Mouse (Mus musculus): ENCODE results near the gene Mov10l1.

The Mov10l1 gene

GRCm38 (mm10) chr15:88982534-88983079 lies at the start of gene Mov10l1:
Mov10l1 (plus strand) TSS chr15:88982909.
- no peak for ATAC-seq (ENCODE audit: low TSS enrichment)

GRCm38 (mm10) chr15:88934141-88934540 lies 48.6 kb upstream of the Mov10l1 start:
- peak; percentile 69; the same call in 1 of the 2 replicates for ATAC-seq (ENCODE audit: low TSS enrichment)

- no peak for ATAC-seq (ENCODE audit: low TSS enrichment)
Observed at GRCm38 (mm10) chr15:88936619-88937290, 46.0 kb upstream of the Mov10l1 start.

DNA sequence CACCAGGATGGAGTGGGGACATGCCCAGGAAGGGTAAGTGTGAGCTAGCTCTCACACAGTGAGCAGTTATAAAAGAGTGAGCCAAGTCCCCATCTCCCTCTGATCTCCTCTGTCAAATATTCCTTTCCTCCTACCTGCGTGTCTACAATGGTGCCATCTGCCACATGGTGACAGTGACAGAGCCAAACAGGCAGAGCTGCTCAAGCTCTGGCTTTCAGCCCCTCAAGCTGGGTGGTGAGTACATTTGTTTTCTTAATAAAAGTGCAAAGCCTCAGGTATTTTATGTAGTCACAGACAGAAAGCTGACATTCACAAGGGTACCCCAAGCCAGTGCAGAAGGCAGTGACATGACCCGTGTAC lies 45.4 kb upstream of the Mov10l1 start:
- ATAC-seq (ENCODE audit: low TSS enrichment): no peak

GRCm38 (mm10) chr15:88942783-88943182 lies 39.9 kb upstream of the Mov10l1 start:
- no peak for ATAC-seq (ENCODE audit: low TSS enrichment)

GRCm38 (mm10) chr15:88943896-88944551 lies 38.7 kb upstream of the Mov10l1 start:
- no peak for ATAC-seq (ENCODE audit: low TSS enrichment)

- ATAC-seq (ENCODE audit: low TSS enrichment): no peak
Observed at GRCm38 (mm10) chr15:88946851-88947250, 35.9 kb upstream of the Mov10l1 start.

DNA sequence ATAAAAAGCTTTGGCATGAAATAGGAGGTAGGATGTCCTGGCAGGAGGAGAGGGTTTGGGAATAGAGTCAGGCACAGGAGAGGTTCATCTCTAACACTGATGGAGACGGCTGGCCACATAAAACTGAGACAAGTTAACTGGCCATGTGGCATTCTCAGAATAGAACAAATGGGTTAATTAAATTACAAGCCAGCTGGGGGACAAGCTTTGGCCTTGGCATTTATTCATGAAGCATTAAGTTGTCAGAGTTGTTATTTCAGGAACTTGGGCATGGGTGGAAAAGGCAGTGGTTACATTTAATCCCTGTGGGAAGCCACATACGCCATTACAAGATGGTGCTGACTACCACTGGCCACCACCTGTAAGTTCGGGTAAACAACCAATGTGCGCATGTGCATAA lies 31.5 kb upstream of the Mov10l1 start:
- no peak for ATAC-seq (ENCODE audit: low TSS enrichment)

DNA sequence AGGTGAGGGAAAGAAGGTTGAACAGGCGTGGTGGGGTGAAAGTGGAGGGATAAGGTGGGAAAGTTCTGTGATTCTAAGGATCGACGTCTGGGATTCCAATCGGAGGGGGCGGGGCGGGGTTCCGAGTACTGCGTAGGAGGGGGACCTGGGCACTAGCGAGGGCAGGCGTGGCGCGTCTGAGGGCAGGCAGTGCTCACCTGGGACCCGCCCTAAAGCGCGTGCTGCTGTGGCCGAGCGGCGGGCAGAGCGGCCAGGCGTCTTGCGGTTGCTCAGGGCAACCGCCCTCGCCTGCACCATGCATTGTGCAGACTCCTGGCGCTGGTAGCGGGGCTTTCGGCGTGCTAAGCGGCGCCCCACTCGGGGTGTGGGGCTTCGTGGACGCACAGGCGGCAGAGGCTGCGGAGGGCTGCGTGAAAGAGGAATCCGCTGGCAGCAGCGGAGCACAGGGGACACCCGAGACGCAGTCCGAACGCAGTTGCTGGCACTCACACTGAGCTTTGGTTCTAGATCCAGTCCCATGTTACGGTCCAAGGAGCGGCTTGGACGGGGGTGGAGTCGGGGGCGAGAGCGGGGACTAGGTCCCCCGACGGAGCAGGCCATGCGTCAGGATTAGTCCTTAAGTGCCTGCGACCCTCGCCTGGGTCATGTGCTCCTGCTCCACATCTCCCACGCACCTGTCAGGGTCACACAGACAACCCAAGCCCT lies 28.2 kb upstream of the Mov10l1 start, which contains the start of gene Ttll8:
Ttll8 (minus strand) TSS at position 51 of the 705 bp plus-strand sequence.
- ATAC-seq (ENCODE audit: low TSS enrichment): no peak; the same call in 1 of the 2 replicates

DNA sequence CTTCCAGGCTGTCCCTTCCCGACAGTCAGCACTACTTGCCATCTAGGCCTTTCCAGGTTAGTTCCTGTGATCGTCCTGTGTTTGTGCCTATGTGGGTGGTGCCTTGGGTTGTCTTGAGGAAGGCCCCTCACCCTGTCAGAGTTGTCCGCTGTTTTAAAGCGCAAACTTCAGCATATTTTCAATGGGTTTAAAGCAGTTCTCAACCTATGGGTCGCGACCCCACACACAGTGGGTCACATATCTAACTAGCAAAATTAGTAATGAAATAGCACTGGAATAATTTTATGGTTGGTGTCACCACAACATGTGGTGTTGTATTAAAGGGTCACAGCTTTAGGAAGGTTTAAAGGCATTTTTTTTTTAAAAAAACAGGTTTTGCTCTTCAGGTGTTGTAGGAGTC lies 27.4 kb upstream of the Mov10l1 start:
- no peak for ATAC-seq (ENCODE audit: low TSS enrichment)

DNA sequence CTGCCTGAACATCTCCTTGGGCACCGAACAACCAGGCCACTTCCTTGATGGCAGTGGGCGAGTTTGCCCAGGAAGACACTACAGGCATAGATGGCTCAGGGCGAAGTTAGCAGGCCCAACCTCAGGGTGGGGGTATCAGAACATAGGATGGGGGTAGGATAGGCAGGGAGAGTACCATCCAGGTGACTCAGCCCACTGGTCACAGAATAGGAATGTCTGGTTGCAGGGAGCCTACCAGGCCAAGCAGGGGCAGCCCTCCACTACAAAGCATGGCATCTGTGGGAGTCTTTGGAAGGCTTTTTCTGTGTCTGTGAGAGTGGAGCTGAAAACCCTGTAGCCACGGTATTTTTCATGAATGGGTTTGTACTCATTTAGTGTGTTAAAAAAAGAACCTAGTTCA lies 25.2 kb upstream of the Mov10l1 start:
- no peak for ATAC-seq (ENCODE audit: low TSS enrichment)

- ATAC-seq (ENCODE audit: low TSS enrichment): no peak
Observed at GRCm38 (mm10) chr15:88964070-88964578, 18.6 kb upstream of the Mov10l1 start.

DNA sequence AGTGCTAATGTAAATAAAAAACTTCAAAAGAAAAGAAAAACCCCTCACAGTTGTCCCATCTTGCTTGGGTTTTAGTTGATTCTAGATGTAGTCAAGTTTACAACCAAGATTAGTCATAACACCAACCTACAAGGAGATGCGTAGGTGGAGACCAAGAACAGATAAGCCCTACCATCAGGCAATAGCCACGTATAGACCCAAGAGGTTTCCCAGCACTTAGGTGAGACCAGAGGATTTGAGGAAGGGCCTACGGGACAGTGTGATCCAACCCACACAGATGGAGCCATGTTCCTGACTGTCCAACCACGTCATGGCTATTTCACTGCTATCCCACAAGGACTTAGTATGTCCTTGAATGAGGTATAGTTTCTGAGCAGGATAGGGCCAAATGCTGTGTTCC lies 10.4 kb upstream of the Mov10l1 start:
- no peak for ATAC-seq (ENCODE audit: low TSS enrichment)

GRCm38 (mm10) chr15:88978281-88979137 lies 4.2 kb upstream of the Mov10l1 start, which contains the start of gene Mlc1:
Mlc1 (minus strand) TSS chr15:88979007.
- no peak for ATAC-seq (ENCODE audit: low TSS enrichment)

- no peak for ATAC-seq (ENCODE audit: low TSS enrichment)
Observed at GRCm38 (mm10) chr15:88979138-88979446, 3.6 kb upstream of the Mov10l1 start.

GRCm38 (mm10) chr15:88989236-88989635 lies 6.5 kb downstream of the Mov10l1 start:
- ATAC-seq (ENCODE audit: low TSS enrichment): no peak

- no peak for ATAC-seq (ENCODE audit: low TSS enrichment)
Observed at GRCm38 (mm10) chr15:88998636-88999035, 15.9 kb downstream of the Mov10l1 start.

DNA sequence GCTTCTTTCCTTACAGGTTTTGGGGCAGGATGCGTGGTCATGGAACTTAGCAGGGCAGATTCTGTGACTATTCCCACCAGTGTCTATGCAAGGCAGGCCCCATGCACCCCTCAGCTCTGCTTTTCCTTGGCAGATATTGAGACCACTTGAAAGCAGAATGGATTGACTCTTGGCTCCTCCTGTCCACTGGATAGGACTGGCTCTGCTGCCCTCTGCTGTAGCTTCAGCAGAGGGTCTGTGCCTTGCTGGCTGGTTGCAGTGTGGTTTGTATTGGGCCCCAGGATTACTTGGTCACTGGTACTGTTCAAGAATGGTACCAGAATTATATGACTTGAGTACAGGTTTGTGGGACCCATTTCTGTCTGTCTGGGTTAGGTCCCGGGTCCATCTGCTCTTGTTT lies 16.4 kb downstream of the Mov10l1 start:
- no peak for ATAC-seq (ENCODE audit: low TSS enrichment)

DNA sequence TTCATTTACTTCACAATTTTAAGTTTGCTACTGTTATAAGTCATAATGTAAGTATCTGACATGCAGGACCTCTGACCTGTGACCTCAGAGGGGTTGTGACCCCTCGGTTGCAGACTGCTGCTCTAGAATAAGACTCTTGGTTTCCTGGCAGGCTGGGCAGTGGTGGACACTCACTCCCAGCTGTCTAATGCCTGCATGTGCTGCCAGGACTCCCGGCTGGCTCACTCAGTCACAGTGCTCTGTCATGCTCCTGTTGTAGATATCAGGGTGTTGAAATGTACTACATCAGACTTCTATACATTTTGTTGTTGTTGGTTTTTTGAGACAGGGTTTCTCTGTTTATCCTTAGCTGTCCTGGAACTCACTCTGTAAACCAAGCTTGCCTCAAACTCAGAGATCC lies 17.7 kb downstream of the Mov10l1 start:
- no peak for ATAC-seq (ENCODE audit: low TSS enrichment)

DNA sequence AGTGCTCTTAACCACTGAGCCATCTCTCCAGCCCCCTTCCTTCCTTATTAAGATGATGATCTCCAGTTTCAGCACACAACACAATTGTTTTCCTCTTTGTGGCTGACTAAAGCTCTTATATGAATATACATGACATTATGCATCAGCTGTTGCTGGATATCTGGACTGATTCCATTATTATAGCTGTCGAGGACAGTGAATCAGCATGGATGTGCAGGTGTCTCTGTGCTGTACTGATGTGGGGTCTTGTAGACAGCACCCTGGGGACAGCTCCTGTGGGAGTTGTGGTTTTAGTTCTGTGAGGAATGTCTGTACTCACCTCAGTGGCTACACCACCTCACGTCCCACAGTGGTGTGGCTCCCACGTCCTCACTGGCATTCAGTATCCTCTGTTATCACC lies 18.5 kb downstream of the Mov10l1 start:
- no peak for ATAC-seq (ENCODE audit: low TSS enrichment)

DNA sequence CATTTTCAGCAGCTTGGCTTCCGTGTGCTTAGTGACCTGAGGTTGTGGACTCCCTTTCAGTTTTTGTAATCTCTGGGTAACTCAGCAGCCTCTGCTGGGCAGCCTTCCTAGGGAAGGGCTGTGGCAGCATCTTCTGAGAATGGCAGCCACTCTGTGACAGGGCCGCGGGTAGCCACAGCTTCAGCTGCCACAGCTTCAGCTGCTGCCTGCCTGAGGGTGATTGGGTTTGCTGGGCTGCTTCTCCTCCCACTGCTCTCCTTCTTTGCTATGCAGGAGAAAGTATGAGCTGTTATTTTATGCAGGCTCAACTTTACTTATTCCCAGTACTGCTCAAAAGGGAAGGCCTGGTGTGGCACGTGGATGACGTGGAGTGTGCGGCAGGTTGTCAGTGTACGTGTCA lies 24.3 kb downstream of the Mov10l1 start:
- no peak for ATAC-seq (ENCODE audit: low TSS enrichment)

GRCm38 (mm10) chr15:89007781-89008180 lies 25.1 kb downstream of the Mov10l1 start:
- ATAC-seq (ENCODE audit: low TSS enrichment): no peak
